Mouse (Mus musculus) mouse trophoblast stem cell (cell line): ENCODE measurements around the gene H2-DMb1.
"Not testable (repeated sequence)": the region's sequence is repeated elsewhere in the genome, so short reads cannot be mapped to it uniquely, and the experiment has no call there.

Experiments
- in situ Hi-C, 2 experiments: fragments of 300-500 bp; cut with MseI, MboI; formaldehyde crosslinking; loops; 2 replicates in 1 of 2; 3 replicates in 1 of 2; pipeline ENCODE4 v1.15.1; 2025

Gene H2-DMb1

GRCm38 (mm10) chr17:34144221-34144620 is 8.7 kb upstream of the H2-DMb1 start:
- in situ Hi-C loops, result not testable (repeated sequence)

- in situ Hi-C loops, result no loop called here
Measured at GRCm38 (mm10) chr17:34144960-34145371, 7.9 kb upstream of the H2-DMb1 start.

GRCm38 (mm10) chr17:34155534-34155933 is 2.7 kb downstream of the H2-DMb1 start:
- in situ Hi-C loops, result no loop called here

- in situ Hi-C loops, result loop anchor here (10.0 kb wide), 1 partner anchor 90 kb away; no protein-coding TSS in a partner anchor
Measured at GRCm38 (mm10) chr17:34164202-34164895, 11.5 kb downstream of the H2-DMb1 start.

- in situ Hi-C loops, result loop anchor here (5.0 to 10.0 kb wide), 3 partner anchors 33 to 90 kb away; partner anchors contain the start of gene H2-Ob (in 1 of the 2)
Measured at GRCm38 (mm10) chr17:34165033-34165730, 12.3 kb downstream of the H2-DMb1 start.

- in situ Hi-C loops, result loop anchor here (5.0 to 10.0 kb wide), 3 partner anchors 37 to 94 kb away; partner anchors contain the start of gene H2-Ob (in 1 of the 2)
Measured at GRCm38 (mm10) chr17:34169279-34169678, 16.4 kb downstream of the H2-DMb1 start.

- in situ Hi-C loops, result loop anchor here in 1 of 2 experiments (5.0 kb wide), 1 partner anchor 72 kb away; no protein-coding TSS in a partner anchor
Measured at GRCm38 (mm10) chr17:34170487-34170876, 17.6 kb downstream of the H2-DMb1 start.

GRCm38 (mm10) chr17:34170877-34171498 is 18.1 kb downstream of the H2-DMb1 start:
- in situ Hi-C loops, result loop anchor here in 1 of 2 experiments (5.0 kb wide), 1 partner anchor 71 kb away; no protein-coding TSS in a partner anchor

- in situ Hi-C loops, result loop anchor here in 1 of 2 experiments (5.0 kb wide), 1 partner anchor 70 kb away; no protein-coding TSS in a partner anchor
Measured at GRCm38 (mm10) chr17:34172528-34172927, 19.7 kb downstream of the H2-DMb1 start.

GRCm38 (mm10) chr17:34174075-34174474 is 21.2 kb downstream of the H2-DMb1 start:
- in situ Hi-C loops, result loop anchor here in 1 of 2 experiments (5.0 kb wide), 1 partner anchor 68 kb away; no protein-coding TSS in a partner anchor

- in situ Hi-C loops, result no loop called here
Measured at GRCm38 (mm10) chr17:34177179-34177578, 24.3 kb downstream of the H2-DMb1 start.

GRCm38 (mm10) chr17:34179019-34179418 is 26.1 kb downstream of the H2-DMb1 start:
- in situ Hi-C loops, result no loop called here

GRCm38 (mm10) chr17:34179913-34180859 is 27.3 kb downstream of the H2-DMb1 start:
- in situ Hi-C loops, result no loop called here

GRCm38 (mm10) chr17:34183564-34184219 is 30.8 kb downstream of the H2-DMb1 start:
- in situ Hi-C loops, result no loop called here

- in situ Hi-C loops, result no loop called here
Measured at GRCm38 (mm10) chr17:34185526-34185925, 32.7 kb downstream of the H2-DMb1 start.

- in situ Hi-C loops, result no loop called here
Measured at GRCm38 (mm10) chr17:34186885-34187260, 34.0 kb downstream of the H2-DMb1 start.

- in situ Hi-C loops, result no loop called here
Measured at GRCm38 (mm10) chr17:34187261-34187916, 34.5 kb downstream of the H2-DMb1 start, which contains the start of the genes Tap1 and Psmb9. Tap1 (plus strand) TSS chr17:34187553. Psmb9 (minus strand) TSS chr17:34187764.

GRCm38 (mm10) chr17:34188010-34188409 is 35.1 kb downstream of the H2-DMb1 start:
- in situ Hi-C loops, result no loop called here

- in situ Hi-C loops, result no loop called here
Measured at GRCm38 (mm10) chr17:34188986-34189385, 36.1 kb downstream of the H2-DMb1 start.

- in situ Hi-C loops, result no loop called here
Measured at GRCm38 (mm10) chr17:34192852-34193251, 40.0 kb downstream of the H2-DMb1 start.
